Mouse (Mus musculus): ENCODE measurements at regions not wholly inside any gene's neighbourhood (a gene's known extent, or its start where the extent isn't known, plus 50 kb on each side); places are given as distances from the start of the nearest gene placed in this dataset.
"Not testable (repeated sequence)": the region's sequence is repeated elsewhere in the genome, so short reads cannot be mapped to it uniquely, and the experiment has no call there.

- H3K9me3 ChIP-seq; H3K27me3 ChIP-seq (replicated peaks); H3K4me1 ChIP-seq; H3K36me3 ChIP-seq (replicated peaks; ENCODE audit: low read length); H3K4me3 ChIP-seq (replicated peaks): not testable (repeated sequence)
Observed at GRCm38 (mm10) chr15:53984006-53984405, 99.3 kb downstream of the Gm7489 start.

GRCm38 (mm10) chr15:53989888-53990287, 105.2 kb downstream of the Gm7489 start:
- no peaks in the 10 kb centered on the region for H3K9me3 ChIP-seq
- no peak overlapping the region for H3K4me3 ChIP-seq (replicated peaks)
- no peaks in the 10 kb centered on the region for H3K4me1 ChIP-seq
- no peaks in the 10 kb centered on the region for H3K36me3 ChIP-seq (replicated peaks; ENCODE audit: low read length)
- H3K27me3 ChIP-seq (replicated peaks): no peaks in the 10 kb centered on the region
- no peak for TF ChIP-seq GATA1 (IDR thresholded peaks at IDR 0.05; ENCODE audit: borderline replicate concordance, low read length)
- TF ChIP-seq FLI1 (IDR thresholded peaks at IDR 0.05; ENCODE audit: low read length): no peak

GRCm38 (mm10) chr15:53995199-53995868, 110.6 kb downstream of the Gm7489 start:
- H3K27me3 ChIP-seq (replicated peaks): no peaks in the 10 kb centered on the region
- no peak for TF ChIP-seq GATA1 (IDR thresholded peaks at IDR 0.05; ENCODE audit: borderline replicate concordance, low read length)
- TF ChIP-seq FLI1 (IDR thresholded peaks at IDR 0.05; ENCODE audit: low read length): no peak
- H3K9me3 ChIP-seq: peaks cover 12% of the 10 kb centered on the region
- H3K4me1 ChIP-seq: no peaks in the 10 kb centered on the region
- no peaks in the 10 kb centered on the region for H3K36me3 ChIP-seq (replicated peaks; ENCODE audit: low read length)
- H3K4me3 ChIP-seq (replicated peaks): no peak overlapping the region

- Histone ChIP-seq H3K4me3 (replicated peaks) (peak overlapping the region; percentile 15), H3K36me3 (replicated peaks; ENCODE audit: low read length) (no peaks in the 10 kb centered on the region), H3K9me3 (peaks cover 19% of the 10 kb centered on the region), H3K27me3 (replicated peaks) (no peaks in the 10 kb centered on the region), H3K4me1 (no peaks in the 10 kb centered on the region)
- TF ChIP-seq GATA1 (IDR thresholded peaks at IDR 0.05; ENCODE audit: borderline replicate concordance, low read length) (no peak), FLI1 (IDR thresholded peaks at IDR 0.05; ENCODE audit: low read length) (no peak)
Observed at GRCm38 (mm10) chr15:53998600-53999290, 114.0 kb downstream of the Gm7489 start.

GRCm38 (mm10) chr15:54033756-54034155, 149.1 kb downstream of the Gm7489 start:
- TF ChIP-seq GATA1 (IDR thresholded peaks at IDR 0.05; ENCODE audit: borderline replicate concordance, low read length): no peak
- TF ChIP-seq FLI1 (IDR thresholded peaks at IDR 0.05; ENCODE audit: low read length): no peak

GRCm38 (mm10) chr15:54050711-54051110, 166.0 kb downstream of the Gm7489 start:
- no peaks in the 10 kb centered on the region for H3K27me3 ChIP-seq (replicated peaks)
- 0 out of 2 replicates have a peak, but pooled peaks cover 1% of the 10 kb centered on the region for H3K9me3 ChIP-seq
- no peaks in the 10 kb centered on the region for H3K36me3 ChIP-seq (replicated peaks; ENCODE audit: low read length)
- H3K4me1 ChIP-seq: no peaks in the 10 kb centered on the region
- no peak for TF ChIP-seq FLI1 (IDR thresholded peaks at IDR 0.05; ENCODE audit: low read length)
- H3K4me3 ChIP-seq (replicated peaks): no peak overlapping the region

More at GRCm38 (mm10) chr15:54033756-54034155, 149.1 kb downstream of the Gm7489 start:
- Histone ChIP-seq H3K4me3 (replicated peaks) (no peak overlapping the region), H3K9me3 (peaks cover 10% of the 10 kb centered on the region; the same call in 1 of the 2 replicates), H3K27me3 (replicated peaks) (no peaks in the 10 kb centered on the region), H3K4me1 (no peaks in the 10 kb centered on the region), H3K36me3 (replicated peaks; ENCODE audit: low read length) (no peaks in the 10 kb centered on the region)

- H3K36me3 ChIP-seq (replicated peaks; ENCODE audit: low read length): no peaks in the 10 kb centered on the region
- H3K4me1 ChIP-seq: peaks cover 11% of the 10 kb centered on the region
- TF ChIP-seq GATA1 (IDR thresholded peaks at IDR 0.05; ENCODE audit: borderline replicate concordance, low read length) (no peak), FLI1 (IDR thresholded peaks at IDR 0.05; ENCODE audit: low read length) (no peak)
Observed at GRCm38 (mm10) chr15:54070005-54070634, 185.4 kb downstream of the Gm7489 start.

GRCm38 (mm10) chr15:54071732-54072131, 187.0 kb downstream of the Gm7489 start:
- H3K4me1 ChIP-seq: peaks cover 11% of the 10 kb centered on the region
- no peaks in the 10 kb centered on the region for H3K9me3 ChIP-seq
- no peaks in the 10 kb centered on the region for H3K36me3 ChIP-seq (replicated peaks; ENCODE audit: low read length)
- H3K4me3 ChIP-seq (replicated peaks): no peak overlapping the region
- no peaks in the 10 kb centered on the region for H3K27me3 ChIP-seq (replicated peaks)
- no peak for TF ChIP-seq FLI1 (IDR thresholded peaks at IDR 0.05; ENCODE audit: low read length)
- no peak for TF ChIP-seq GATA1 (IDR thresholded peaks at IDR 0.05; ENCODE audit: borderline replicate concordance, low read length)

More at GRCm38 (mm10) chr15:54070005-54070634, 185.4 kb downstream of the Gm7489 start:
- no peaks in the 10 kb centered on the region for H3K9me3 ChIP-seq
- no peak overlapping the region for H3K4me3 ChIP-seq (replicated peaks)
- no peaks in the 10 kb centered on the region for H3K27me3 ChIP-seq (replicated peaks)

- Histone ChIP-seq H3K4me1 (no peaks in the 10 kb centered on the region), H3K27me3 (replicated peaks) (no peaks in the 10 kb centered on the region), H3K36me3 (replicated peaks; ENCODE audit: low read length) (no peaks in the 10 kb centered on the region), H3K4me3 (replicated peaks) (no peak overlapping the region), H3K9me3 (no peaks in the 10 kb centered on the region)
- TF ChIP-seq FLI1 (IDR thresholded peaks at IDR 0.05; ENCODE audit: low read length): no peak
Observed at GRCm38 (mm10) chr15:54091301-54091700, 206.6 kb downstream of the Gm7489 start.

- Histone ChIP-seq H3K9me3 (no peaks in the 10 kb centered on the region), H3K27me3 (replicated peaks) (no peaks in the 10 kb centered on the region), H3K4me1 (no peaks in the 10 kb centered on the region), H3K4me3 (replicated peaks) (no peak overlapping the region), H3K36me3 (replicated peaks; ENCODE audit: low read length) (no peaks in the 10 kb centered on the region)
- TF ChIP-seq GATA1 (IDR thresholded peaks at IDR 0.05; ENCODE audit: borderline replicate concordance, low read length) (no peak), FLI1 (IDR thresholded peaks at IDR 0.05; ENCODE audit: low read length) (no peak)
Observed at GRCm38 (mm10) chr15:54092386-54092785, 207.7 kb downstream of the Gm7489 start.

All from megakaryocyte, embryonic 14.5 days (primary cell).